Mouse (Mus musculus): ENCODE data around the gene Adam10.

Gene Adam10

DNA sequence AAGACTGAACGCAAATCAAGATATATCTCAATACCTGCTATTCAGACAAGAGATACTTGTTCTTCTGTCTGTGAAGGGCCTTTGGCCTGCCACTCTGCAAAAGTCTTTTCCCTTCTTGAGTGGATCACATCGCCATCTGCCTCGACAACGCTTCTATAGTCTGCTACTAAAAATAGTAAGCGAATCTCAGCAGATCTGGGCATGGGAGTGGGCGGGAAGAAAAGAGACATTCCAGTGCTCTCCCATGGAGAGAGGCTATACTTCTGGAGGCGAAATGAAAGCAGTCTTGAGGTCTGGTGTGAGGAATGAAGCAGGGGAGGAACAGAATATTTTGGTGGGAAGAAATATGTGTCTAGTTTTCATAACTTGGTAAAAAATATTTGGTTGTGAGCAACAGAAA is 109.9 kb downstream of the Adam10 start:
- no peak for DNase-seq (ENCODE audit: low spot score in 2 of 2)

DNA sequence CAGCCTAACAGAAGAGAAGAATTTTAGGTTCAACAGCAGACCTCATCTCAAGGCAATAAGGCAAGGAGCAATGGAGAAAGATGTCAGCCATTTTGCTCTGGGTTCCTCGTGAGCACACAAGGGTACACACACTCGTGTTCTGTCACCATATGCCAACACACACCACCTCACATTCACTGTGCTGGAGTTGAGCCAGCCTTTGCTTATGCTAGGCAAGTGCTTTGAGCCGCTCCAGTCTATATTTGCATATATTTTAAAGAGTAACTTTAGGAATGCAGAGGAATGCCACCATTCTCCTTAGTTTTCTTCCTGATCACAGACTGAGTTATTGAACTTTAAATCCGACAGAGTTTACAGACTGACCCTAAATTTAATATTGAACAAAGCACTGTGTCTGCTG is 111.8 kb downstream of the Adam10 start:
- no peak for DNase-seq (ENCODE audit: low spot score in 2 of 2)

DNA sequence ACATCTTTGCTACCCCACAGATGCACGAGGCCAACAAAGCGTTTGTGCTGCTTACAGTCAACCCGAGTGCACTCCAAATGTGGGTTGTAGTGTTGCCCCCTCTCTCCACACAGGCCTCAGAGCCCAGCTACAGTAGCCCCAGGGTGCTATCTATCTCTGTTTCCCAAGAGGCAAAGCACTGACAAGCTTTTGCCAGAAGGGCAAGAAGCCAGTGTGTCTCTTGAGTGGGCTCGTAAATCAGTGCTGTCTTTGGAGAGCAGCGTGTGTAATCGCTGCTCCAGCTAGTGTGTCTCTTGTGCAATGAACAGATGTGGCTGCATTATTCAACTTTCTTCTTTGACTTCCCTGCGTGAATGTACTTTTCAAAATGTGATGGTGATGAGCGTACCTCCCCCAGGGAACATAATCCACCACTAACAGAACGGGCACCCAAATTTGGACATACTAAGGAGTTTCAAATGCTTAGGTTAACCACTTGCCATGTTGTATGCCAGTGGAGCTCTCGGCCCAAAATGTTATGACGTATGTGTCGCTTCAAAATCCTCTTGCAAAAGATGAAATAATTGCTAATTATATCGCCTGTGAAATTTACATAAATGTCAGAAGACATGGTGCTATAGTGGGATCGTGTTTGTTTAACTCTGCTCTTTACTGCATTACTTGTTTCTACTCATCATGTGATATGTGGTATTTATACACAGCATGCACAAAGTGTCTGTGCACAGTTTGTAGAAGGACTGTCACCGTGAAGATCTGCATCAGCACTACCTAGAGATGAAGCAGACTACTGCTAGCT is 116.0 kb downstream of the Adam10 start:
- DNase-seq (ENCODE audit: low spot score in 2 of 2): no peak

DNA sequence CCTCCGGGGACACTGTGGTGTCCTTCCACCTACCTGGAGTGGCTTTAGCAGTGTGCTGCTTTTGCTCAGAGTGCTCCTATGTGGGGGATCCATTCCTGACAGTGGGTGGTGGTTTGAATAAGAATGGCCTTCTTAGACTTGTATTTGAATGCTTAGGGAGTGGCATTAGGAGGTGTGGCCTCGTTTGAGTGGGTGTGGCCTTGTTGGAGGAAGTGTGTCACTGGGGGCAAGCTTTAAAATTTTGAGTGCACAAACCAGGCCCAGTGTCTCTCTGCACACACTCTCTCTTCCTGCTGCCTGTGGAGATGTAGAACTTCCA is 116.6 kb downstream of the Adam10 start:
- no peak for DNase-seq (ENCODE audit: low spot score in 2 of 2)

DNA sequence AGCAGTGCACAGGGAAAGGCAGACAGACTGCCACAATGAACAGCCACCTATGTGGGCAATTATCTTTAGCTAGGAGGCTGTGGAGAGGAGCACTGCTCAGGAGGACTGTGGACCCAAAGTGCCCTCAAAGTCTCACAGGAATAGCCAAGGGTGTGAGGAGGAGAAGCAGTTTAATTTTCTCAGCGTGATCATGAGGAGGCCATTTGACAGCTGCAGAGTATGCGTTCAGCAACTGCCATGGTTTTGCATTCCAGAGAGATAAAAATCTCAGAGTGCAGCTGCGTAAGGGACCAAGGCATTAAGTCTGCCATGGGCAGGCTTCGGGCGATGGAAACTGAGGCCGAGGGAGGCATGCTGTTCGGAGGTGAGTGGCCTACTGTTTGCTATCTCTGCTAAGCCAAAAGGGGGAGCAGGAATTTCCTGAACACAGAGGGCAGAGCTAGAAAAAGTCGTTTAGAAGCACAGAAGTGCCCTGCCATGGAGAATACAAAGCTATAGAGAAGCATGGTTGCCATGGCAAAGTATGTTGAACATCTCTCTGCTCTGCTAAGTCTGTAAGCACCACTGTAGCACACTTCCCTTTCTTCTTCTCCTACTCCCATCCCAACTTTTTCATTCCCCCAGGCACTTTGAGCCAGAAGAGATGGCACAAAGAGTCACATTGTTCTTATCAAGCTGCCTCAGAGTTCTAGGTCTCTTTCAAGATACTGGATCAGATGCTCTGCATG is 122.0 kb downstream of the Adam10 start:
- DNase-seq (ENCODE audit: low spot score in 2 of 2): no peak

DNA sequence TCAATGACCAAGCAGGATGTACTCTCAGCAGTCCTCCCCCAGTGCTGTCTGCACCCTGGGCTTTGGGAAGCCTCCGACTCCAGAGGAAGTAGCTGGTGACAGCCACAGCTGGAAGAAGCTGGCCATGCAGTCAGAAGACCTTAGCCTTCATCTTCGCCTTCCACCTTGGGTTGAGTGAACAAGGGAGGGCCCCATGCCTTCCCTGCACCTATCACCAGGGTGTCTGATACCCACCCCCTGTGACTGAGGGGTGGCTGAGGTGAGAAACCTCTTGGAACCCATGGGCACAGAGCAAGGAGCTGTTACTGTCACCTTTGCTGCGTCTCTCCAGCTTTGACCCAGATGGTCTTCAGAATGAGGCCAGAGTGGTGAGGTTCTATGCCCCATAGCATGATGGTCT is 123.0 kb downstream of the Adam10 start:
- no peak for DNase-seq (ENCODE audit: low spot score in 2 of 2)

DNA sequence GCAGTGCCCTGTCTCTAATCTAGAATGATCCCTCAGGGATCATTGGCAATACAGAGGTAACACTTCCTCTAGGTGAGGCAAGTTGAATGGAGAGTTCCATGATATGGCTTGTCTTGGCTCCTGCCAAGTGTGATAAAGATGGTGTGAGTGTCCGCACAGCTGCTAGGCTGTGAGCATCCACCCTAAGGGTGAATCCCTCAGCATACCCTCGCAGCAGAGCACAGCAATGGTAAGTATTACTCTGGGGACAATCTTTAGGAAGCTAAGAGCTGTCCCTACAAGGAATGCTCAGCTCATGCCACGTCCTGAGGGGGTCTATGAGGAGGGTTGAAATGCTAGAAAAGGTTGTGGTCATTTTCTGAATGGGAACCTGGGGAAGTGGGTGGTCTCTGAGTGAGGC is 124.0 kb downstream of the Adam10 start:
- DNase-seq (ENCODE audit: low spot score in 2 of 2): no peak

DNA sequence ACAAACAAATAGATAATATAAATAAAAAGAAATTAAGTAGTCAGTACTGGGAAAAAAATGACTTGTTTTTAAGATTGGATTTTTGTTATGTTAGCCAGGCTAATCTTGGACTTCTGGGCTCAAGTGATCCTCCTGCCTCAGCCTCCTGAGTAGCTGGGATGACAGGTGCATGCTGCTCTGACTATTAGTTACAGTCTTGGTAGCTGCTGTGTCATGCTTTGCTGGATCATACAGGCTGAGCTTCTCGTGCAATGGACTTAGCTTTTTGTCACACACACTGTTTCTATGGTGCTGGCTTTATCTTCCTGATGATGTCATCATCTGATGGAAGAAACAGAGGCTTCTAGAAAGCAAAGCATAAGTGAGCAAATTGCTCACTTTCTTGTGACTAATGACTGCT is 127.3 kb downstream of the Adam10 start:
- DNase-seq (ENCODE audit: low spot score in 2 of 2): no peak

DNA sequence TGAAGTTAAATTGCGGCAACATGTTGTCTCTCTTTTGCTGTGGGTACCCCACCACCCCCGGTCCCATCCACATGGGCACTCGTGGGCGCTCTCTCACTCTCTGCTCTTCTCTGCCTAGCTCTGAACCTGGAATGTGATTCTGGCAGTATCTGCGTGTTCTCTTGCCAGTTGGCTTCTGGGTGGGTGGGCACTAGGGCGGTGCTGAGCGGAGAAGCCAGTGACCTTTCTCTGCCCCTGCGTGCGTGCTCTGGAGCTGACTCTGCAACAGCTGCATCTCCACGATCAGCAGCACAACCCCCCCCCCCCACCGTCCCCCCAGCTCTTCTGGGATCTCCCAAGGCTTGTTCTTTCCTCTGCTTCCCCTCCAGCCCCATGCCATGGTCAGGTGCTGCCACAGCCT is 128.9 kb downstream of the Adam10 start:
- DNase-seq (ENCODE audit: low spot score in 2 of 2): no peak

DNA sequence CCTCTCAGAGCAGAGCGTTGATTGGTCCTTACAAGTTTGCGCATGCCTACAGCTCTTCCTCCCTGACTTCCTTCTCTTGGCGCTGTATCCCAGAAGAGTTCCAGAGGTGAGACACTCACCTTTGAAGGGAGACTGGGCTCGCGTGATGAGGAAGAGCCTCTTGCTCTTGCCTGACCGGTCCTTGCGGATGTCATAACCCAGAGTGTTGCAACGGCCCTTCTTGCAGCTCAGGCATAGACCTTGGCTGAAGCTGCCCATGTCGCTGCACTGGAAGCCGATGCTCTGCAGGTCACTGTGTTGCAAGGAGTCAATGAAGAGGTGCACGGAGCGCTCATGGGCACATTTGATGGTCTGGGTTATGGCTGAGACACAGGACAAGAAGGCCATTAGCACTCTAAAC is 133.8 kb downstream of the Adam10 start:
- no peak for DNase-seq (ENCODE audit: low spot score in 2 of 2)

DNA sequence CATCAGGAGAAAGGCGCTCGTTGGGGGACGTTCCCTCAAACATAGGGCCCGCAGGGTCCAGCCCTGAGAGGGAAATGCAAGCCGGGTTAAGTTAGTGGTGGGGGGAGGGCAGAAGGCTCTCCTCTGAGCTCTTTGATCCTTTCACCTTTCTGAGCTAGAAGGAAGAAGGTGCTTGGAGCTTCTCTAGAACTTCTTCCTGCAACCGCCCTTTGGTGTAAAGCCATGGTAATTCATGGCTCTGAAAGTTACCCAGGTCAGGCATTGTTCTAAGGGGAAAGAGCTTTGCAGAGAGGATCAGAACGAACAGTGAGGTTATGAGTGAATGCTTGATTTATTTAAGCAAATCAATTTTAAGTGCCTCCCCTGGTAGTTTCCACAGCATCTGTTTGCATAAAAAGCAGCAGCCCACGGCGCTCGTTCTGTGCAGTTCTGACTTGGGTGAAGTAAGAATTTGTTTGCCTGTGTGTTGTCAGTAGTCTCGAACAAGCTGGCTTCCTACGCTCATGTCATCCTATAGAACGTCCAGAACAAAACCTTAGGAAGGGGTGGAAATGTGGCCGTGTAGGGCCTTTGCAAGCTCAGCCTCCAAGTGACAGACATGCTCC is 138.0 kb downstream of the Adam10 start:
- no peak for DNase-seq (ENCODE audit: low spot score in 2 of 2)

DNA sequence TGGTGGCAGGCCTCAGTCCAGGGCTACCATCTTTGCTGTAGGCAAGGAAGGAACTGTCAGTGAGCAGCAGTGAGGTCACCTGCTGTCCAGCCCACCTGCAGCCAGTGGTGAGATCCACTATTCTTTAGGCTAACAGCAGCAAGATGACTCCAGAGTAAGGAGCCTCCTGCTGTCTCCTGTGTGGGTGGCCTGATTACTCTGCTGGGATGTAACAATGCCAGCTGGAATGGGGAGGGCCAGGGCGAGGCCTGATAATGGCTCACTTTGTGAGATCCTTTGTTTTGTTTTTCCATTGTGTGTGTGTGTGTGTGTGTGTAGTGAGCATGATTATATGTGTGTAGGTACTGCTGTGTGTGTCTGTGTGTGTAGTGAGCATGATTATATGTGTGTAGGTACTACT is 138.6 kb downstream of the Adam10 start:
- DNase-seq (ENCODE audit: low spot score in 2 of 2): no peak

DNA sequence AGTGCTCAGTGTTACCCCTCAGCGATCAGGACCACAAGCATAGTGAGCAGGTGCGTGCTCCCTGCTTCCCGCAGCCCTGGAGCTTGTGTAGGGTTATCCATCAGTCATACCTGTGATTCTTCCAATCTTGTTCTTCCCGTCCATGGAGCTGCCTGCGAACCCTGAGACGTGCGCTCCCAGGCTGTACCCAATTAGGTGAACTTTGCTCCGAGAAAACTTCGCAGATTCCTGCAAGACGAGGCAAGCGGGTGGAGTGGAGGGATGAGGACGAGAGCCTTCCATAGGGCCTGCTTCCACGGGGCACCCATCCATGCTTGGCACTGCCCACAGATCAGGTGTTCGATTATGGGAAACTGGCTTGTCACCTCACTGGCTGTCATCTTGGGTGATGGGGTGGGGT is 139.9 kb downstream of the Adam10 start:
- no peak for DNase-seq (ENCODE audit: low spot score in 2 of 2)

DNA sequence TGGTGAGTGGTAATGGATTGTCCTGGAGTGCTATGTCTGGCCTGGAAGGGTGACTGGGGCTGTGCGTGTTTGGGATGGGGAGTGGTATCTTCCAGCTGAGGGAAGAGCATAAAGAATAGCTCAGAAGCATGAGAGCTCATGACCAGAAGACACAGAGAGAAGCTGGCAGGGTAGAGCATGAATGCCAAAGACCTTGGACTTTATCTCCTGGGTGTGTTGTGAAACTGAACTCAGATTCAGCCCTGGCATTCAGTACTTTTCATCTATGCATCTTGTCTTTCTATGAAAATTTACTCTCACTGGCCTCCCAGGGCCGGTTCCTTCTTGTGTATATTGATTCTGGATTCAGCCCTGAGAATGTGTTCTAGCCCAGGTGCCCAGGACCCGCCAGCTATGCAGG is 145.3 kb downstream of the Adam10 start:
- DNase-seq (ENCODE audit: low spot score in 2 of 2): no peak

DNA sequence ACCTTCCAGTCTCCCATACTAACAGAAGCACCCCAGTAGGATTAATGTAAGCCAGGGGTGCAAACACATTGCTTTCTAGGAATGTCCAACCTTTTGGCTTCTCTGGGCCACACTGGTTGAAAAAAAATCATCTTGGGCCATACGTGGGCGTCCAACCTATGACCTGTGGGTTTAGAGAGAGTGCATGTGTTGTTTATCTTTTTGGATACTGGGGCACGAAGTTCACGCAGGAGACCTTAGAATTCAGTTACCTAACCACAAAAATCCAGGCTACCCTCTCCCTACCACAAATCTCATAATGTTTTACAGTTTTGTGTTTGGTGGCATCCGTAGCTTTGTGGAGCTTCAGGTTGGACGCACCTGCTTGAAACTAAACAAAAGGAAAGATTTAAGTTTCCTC is 149.1 kb downstream of the Adam10 start:
- DNase-seq (ENCODE audit: low spot score in 2 of 2): no peak

All from urinary bladder, postnatal 4 days (tissue).